Mouse (Mus musculus) bone marrow macrophage, adult 2 months (primary cell): ENCODE measurements around the gene Ccdc117.

Source experiments
- CTCF ChIP-seq: IDR thresholded peaks from 2 replicates; pipeline ENCODE4 v1.5.1; 2012; ENCODE audit warnings: low read depth, mild to moderate bottlenecking, low read length, moderate library complexity
- POLR2A ChIP-seq: IDR thresholded peaks from 2 replicates; pipeline ENCODE4 v1.6.1; 2012; ENCODE audit warnings: mild to moderate bottlenecking, low read depth, low read length, borderline replicate concordance

DNA sequence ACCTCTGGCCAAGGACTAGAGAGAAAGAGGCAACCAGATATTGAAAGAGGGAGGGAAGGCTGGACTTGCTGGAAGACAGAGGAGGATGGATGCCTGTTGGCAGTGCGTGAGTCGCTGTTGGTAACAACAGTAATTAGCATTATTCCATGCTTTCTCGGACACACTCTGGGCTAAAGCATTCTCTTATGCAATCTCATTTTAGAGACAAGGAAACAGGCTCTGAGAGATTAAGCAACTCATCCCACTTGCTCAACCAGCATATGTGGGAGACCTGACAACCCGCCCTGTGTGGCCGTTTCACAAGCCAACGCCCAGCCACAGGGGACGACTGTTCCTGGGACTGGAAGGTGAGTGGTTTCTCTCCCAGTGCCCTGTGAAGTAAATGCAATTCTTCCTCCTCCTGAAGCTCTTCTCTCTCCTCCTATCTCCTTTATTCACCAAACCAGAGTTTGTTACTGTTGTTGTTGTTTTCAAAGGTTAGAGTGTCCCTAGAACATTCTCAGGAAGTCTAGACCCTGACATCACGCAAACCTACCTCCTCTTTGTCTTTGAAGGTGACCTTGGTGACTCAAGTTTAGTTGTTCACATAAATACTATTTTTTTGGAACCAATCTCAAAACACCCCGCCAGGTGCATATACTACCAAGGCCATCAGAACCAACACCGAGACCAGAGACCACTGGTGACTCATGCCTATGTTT, 39.5 kb downstream of the Ccdc117 start:
- TF ChIP-seq POLR2A = no peak
- TF ChIP-seq CTCF = no peak
